Comparison of ENCODE assay signal across 7 mouse cellular contexts in genomic region chr11:35979733-35980410, GRCm38 (mm10). TPM values are rescaled to one million over a fixed set of nuclear protein-coding genes. Genes with fewer than 3 reads are reported as not detected.
DNase-seq lines count a peak whose midpoint lies in the region; ATAC-seq and TF ChIP-seq lines count a peak whose summit lies in the region.

No protein-coding gene starts in this region.

- DNase-seq in liver, adult 2 months (ENCODE audit: extremely low read depth, low read depth, low spot score): peak; percentile 59
- DNase-seq in liver: no peak
- peak; percentile 65 to 67 for DNase-seq in cerebellum, postnatal 25 days
- DNase-seq in limb, embryonic 10.5 days (ENCODE audit: low spot score): peak; percentile 76
- DNase-seq in spleen, adult 12 weeks (ENCODE audit: low spot score): no peak

- H3K79me2 ChIP-seq in liver, adult 2 months (ENCODE audit: control insufficient read depth, insufficient read depth, low read length): peaks cover 22% of the 10 kb centered on the region

- peaks cover 34% of the 10 kb centered on the region for H3K4me1 ChIP-seq in liver, adult 2 months (ENCODE audit: control insufficient read depth, insufficient read depth, low read length)
- peaks cover 17% of the 10 kb centered on the region for H3K4me1 ChIP-seq in heart, embryonic 13.5 days
- peaks cover 12% of the 10 kb centered on the region for H3K4me1 ChIP-seq in limb, embryonic 10.5 days
- H3K4me1 ChIP-seq in neural tube, embryonic 13.5 days (replicated peaks): peaks cover 45% of the 10 kb centered on the region

- peak overlapping the region; percentile 93 for H3K4me3 ChIP-seq in liver, adult 2 months (ENCODE audit: insufficient read depth, low read depth, low read length)
- H3K4me3 ChIP-seq in heart, embryonic 13.5 days: peak overlapping the region; percentile 82
- peak overlapping the region; percentile 75 for H3K4me3 ChIP-seq in limb, embryonic 10.5 days
- H3K4me3 ChIP-seq in neural tube, embryonic 13.5 days: peak overlapping the region; percentile 86

- no peaks in the 10 kb centered on the region for H3K9me3 ChIP-seq in heart, embryonic 13.5 days
- no peaks in the 10 kb centered on the region for H3K9me3 ChIP-seq in limb, embryonic 10.5 days (replicated peaks)
- H3K9me3 ChIP-seq in neural tube, embryonic 13.5 days: no peaks in the 10 kb centered on the region

- no peak for TF ChIP-seq CTCF in liver, adult 2 months (IDR thresholded peaks at IDR 0.05; ENCODE audit: low read depth, low read length)

- no peaks in the 10 kb centered on the region for H3K27me3 ChIP-seq in liver, adult 2 months (ENCODE audit: control insufficient read depth, insufficient read depth, low read length)
- peaks cover 55% of the 10 kb centered on the region for H3K27me3 ChIP-seq in heart, embryonic 13.5 days (replicated peaks)
- peaks cover 75% of the 10 kb centered on the region for H3K27me3 ChIP-seq in limb, embryonic 10.5 days (ENCODE audit: low read depth, poor library complexity, severe bottlenecking)
- H3K27me3 ChIP-seq in neural tube, embryonic 13.5 days: peaks cover 26% of the 10 kb centered on the region

- WGBS in liver, adult 2 months: under 1% methylated on average over 58 of the region's 66 CpGs
- under 1% methylated on average over 45 of the region's 66 CpGs for WGBS in heart, embryonic 13.5 days
- WGBS in limb, embryonic 10.5 days: 4% methylated on average over 66 of the region's 66 CpGs
- under 1% methylated on average over 58 of the region's 66 CpGs for WGBS in neural tube, embryonic 13.5 days

- 0 out of 2 replicates have a peak, but pooled peaks have one; percentile 14 for ATAC-seq in heart, embryonic 13.5 days (ENCODE audit: extremely low read depth, insufficient number of reproducible peaks, low FRiP score, low TSS enrichment)
- ATAC-seq in neural tube, embryonic 13.5 days (ENCODE audit: low read depth): peak; percentile 54

- H3K36me3 ChIP-seq in liver, adult 2 months (ENCODE audit: control insufficient read depth, insufficient read depth, low read length): no peaks in the 10 kb centered on the region
- no peaks in the 10 kb centered on the region for H3K36me3 ChIP-seq in heart, embryonic 13.5 days
- no peaks in the 10 kb centered on the region for H3K36me3 ChIP-seq in limb, embryonic 10.5 days
- no peaks in the 10 kb centered on the region for H3K36me3 ChIP-seq in neural tube, embryonic 13.5 days

- peak overlapping the region; percentile 89 for H3K9ac ChIP-seq in liver, adult 2 months (ENCODE audit: low read depth, low read length)
- peak overlapping the region; percentile 85 for H3K9ac ChIP-seq in heart, embryonic 13.5 days
- H3K9ac ChIP-seq in neural tube, embryonic 13.5 days: peak overlapping the region; percentile 85

- peak overlapping the region; percentile 98 for H3K4me2 ChIP-seq in heart, embryonic 13.5 days
- H3K4me2 ChIP-seq in neural tube, embryonic 13.5 days: peak overlapping the region; percentile 89

- TF ChIP-seq POLR2A in liver, adult 2 months (IDR thresholded peaks at IDR 0.05; ENCODE audit: extremely low read depth, insufficient read depth, low read length): no peak

- H3K27ac ChIP-seq in liver, adult 2 months (replicated peaks; ENCODE audit: insufficient read depth, low read depth, low read length): peak overlapping the region; percentile 76
- H3K27ac ChIP-seq in heart, embryonic 13.5 days (replicated peaks): peak overlapping the region; percentile 32; the same call in 1 of the 2 replicates
- H3K27ac ChIP-seq in limb, embryonic 10.5 days: peak overlapping the region; percentile 79
- peak overlapping the region; percentile 2; the same call in 1 of the 2 replicates for H3K27ac ChIP-seq in neural tube, embryonic 13.5 days (replicated peaks)

RNA-seq across cellular contexts. Expression of gene Wwc1, which starts 0.5 kb away (rescaled TPM):
- 11.3 and 15.7 TPM in 2 replicates for total RNA-seq in liver, adult 2 months (2014; rRNA removed)
- 25.0 and 32.7 TPM in 2 replicates for polyA plus RNA-seq in liver, adult 2 months (2012; rRNA removed)
- polyA plus RNA-seq in heart, embryonic 13.5 days (2015; fragmentation: Nextera tagmentation; extraction: Ambion mirVana): 1.0 and 1.1 TPM in 2 replicates
- 1.9 and 2.2 TPM in 2 replicates for polyA plus RNA-seq in limb, embryonic 10.5 days (2016; fragmentation: Nextera tagmentation; extraction: Ambion mirVana)
- polyA plus RNA-seq in neural tube, embryonic 13.5 days (2015; fragmentation: Nextera tagmentation; extraction: Ambion mirVana): 6.3 TPM in 2 replicates

Comparison
In these comparisons a context has a peak if more than half of its experiments do, and no peak if none do; other contexts are left out.
1. DNase-seq: peak in liver, adult 2 months (single experiment), cerebellum, postnatal 25 days (2 of 2) and limb, embryonic 10.5 days (single experiment); none in liver (single experiment) and spleen, adult 12 weeks (single experiment).
2. H3K27ac ChIP-seq: peak in every context shown above with its lines; median percentile 79 in limb, embryonic 10.5 days; 76 in liver, adult 2 months; 32 in heart, embryonic 13.5 days; 2 in neural tube, embryonic 13.5 days.
3. Peak in every context shown above with its lines, with median percentiles within 50 percentile points of each other: H3K4me3 ChIP-seq and H3K9ac ChIP-seq.